Mouse (Mus musculus): ENCODE data around the gene Arhgdig. TPM values are rescaled to one million over a fixed set of nuclear protein-coding genes. Genes with fewer than 3 reads are reported as not detected.
A peak's percentile ranks its signal among the peaks of the same experiment; 100 is the strongest.

The Arhgdig gene
- total and polyA plus RNA-seq, 3 experiments: 0.60 to 10.3 TPM; not detected in 1

DNA sequence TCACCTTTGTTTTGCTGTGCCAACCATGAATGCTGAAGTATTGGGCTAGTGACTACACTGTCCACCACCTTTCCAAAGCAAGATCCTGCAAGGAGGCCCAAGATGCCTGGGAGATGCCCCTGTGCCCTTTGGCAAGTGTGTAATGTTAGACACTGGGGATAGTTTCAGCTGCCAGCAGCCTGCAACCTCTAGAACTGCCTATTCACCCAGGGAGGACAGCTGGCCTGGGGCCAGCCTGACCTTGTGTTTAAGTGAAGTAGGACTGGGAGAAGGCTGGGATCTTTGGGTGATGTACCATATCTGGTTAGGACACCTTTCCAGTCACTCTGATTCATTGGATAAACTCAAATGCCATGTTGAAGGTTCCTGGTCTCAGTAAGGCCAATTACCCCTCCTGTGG is 5.6 kb downstream of the Arhgdig start:
- no peak for DNase-seq (ENCODE audit: extremely low read depth)
- no peak for TF ChIP-seq SIN3A (IDR thresholded peaks at IDR 0.05; ENCODE audit: low read length)
- no peak for TF ChIP-seq ETS1 (conservative IDR thresholded peaks at IDR 0.05; ENCODE audit: low read depth, low read length)
- no peak for TF ChIP-seq BHLHE40 (IDR thresholded peaks at IDR 0.05; ENCODE audit: low read depth, low read length)
- TF ChIP-seq MEF2A (IDR thresholded peaks at IDR 0.05; ENCODE audit: borderline replicate concordance, low read depth, low read length): no peak
- Histone ChIP-seq H3K79me2 (replicated peaks; ENCODE audit: control insufficient read depth, extremely low read depth, insufficient read depth, poor library complexity, severe bottlenecking) (no peaks in the 10 kb centered on the region), H3K27me3 (replicated peaks) (peaks cover 56% of the 10 kb centered on the region), H3K4me3 (replicated peaks in 1 of 3; ENCODE audit: low read depth in 2 of 3, low read length in 2 of 3, poor library complexity in 1 of 3) (no peak overlapping the region), H3K9ac (ENCODE audit: insufficient read depth, low read depth) (no peak overlapping the region), H3K36me3 (replicated peaks in 1 of 2; ENCODE audit: control insufficient read depth in 1 of 2, insufficient read depth in 1 of 2, low read length in 1 of 2) (peaks cover 10 to 21% of the 10 kb centered on the region in 2 experiments), H3K27ac (ENCODE audit: insufficient read depth, low read depth) (no peak overlapping the region), H3K9me3 (replicated peaks; ENCODE audit: low read length) (no peaks in the 10 kb centered on the region), H3K4me1 (ENCODE audit: control insufficient read depth in 1 of 2, insufficient read depth in 2 of 2) (peaks cover 5 to 10% of the 10 kb centered on the region in 2 experiments; a peak in 3 of 4 replicates), H3K4me2 (ENCODE audit: insufficient read depth, low read depth, poor library complexity, severe bottlenecking) (no peak overlapping the region)
- dilution Hi-C loops (cut with MboI; ENCODE audit: extremely low pct_ligation_motif_present, extremely low pct_unique_long_range_greater_than_20kb, low sequenced_read_pairs): no loop called here
- in situ Hi-C loops (cut with MboI; ENCODE audit: low pct_ligation_motif_present, low pct_unique_long_range_greater_than_20kb, low sequenced_read_pairs): no loop called here

DNA sequence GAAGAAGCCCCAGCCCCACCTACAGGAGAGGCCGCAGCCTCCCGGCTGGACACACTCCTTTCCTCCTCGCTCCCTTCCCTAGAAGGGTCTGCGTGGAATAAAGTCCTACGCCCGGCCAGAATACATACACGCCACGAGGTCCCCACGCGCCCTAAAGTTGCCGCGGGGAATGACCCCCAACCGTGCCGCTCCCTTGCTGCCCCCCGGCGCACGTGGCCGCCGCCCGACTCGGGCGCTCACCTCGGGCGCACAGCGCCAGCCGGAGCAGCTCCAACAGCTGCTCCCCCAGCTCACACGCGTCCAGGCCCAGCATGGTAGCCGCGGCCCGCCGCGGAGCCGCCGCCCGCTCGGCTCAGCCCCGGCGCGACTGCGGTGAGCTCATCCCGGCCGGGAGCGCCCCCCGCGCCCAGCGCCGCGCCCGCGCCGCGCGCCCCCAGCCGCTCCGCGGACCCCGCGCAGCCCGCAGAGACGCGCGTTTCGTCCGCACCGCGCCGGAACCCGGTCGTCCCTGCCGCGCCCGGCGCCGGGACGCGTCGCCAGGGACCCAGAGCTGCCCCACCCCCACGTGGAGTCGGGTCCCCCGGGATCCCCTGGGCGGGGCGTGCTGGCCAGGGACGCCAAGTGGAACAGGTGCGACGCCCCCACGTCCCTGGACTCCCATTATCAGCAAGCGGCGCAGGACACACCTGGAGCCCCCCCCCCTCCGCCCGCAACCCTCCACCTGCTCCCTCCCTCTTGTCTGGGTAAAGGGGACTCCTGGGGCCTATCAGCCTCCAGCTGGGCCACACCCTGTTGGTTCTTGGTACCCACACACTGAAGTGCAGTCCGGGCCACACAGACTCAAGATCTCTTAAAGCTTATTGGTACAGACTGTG is 6.5 kb downstream of the Arhgdig start:
- dilution Hi-C loops (cut with MboI; ENCODE audit: extremely low pct_ligation_motif_present, extremely low pct_unique_long_range_greater_than_20kb, low sequenced_read_pairs): no loop called here
- no peak for DNase-seq (ENCODE audit: extremely low read depth)
- peaks cover 19 to 30% of the 10 kb centered on the region in 2 experiments for H3K36me3 ChIP-seq (replicated peaks in 1 of 2; ENCODE audit: control insufficient read depth in 1 of 2, insufficient read depth in 1 of 2, low read length in 1 of 2)
- peak overlapping the region in 1 of 3 experiments; percentile 46 for H3K4me3 ChIP-seq (replicated peaks in 1 of 3; ENCODE audit: low read depth in 2 of 3, low read length in 2 of 3, poor library complexity in 1 of 3)
- TF ChIP-seq SIN3A (IDR thresholded peaks at IDR 0.05; ENCODE audit: low read length) (no peak; the same call in 1 of the 2 replicates), POLR2A (IDR thresholded peaks at IDR 0.05; ENCODE audit: low read depth, low read length) (no peak), MAX (IDR thresholded peaks at IDR 0.05; ENCODE audit: low read length) (0 out of 2 replicates have a peak, but pooled peaks have one; percentile 12), NRF1 (IDR thresholded peaks at IDR 0.05; ENCODE audit: low read depth, low read length) (no peak), BHLHE40 (IDR thresholded peaks at IDR 0.05; ENCODE audit: low read depth, low read length) (peak; percentile 35; the same call in 1 of the 2 replicates), USF1 (IDR thresholded peaks at IDR 0.05; ENCODE audit: low read depth, low read length) (no peak)
- no peaks in the 10 kb centered on the region for H3K9me3 ChIP-seq (replicated peaks; ENCODE audit: low read length)
- H3K79me2 ChIP-seq (replicated peaks; ENCODE audit: control insufficient read depth, extremely low read depth, insufficient read depth, poor library complexity, severe bottlenecking): no peaks in the 10 kb centered on the region
- no peak overlapping the region; the same call in 1 of the 2 replicates for H3K9ac ChIP-seq (ENCODE audit: insufficient read depth, low read depth)
- peaks cover 50% of the 10 kb centered on the region for H3K27me3 ChIP-seq (replicated peaks)
- peak overlapping the region; percentile 60 for H3K4me2 ChIP-seq (ENCODE audit: insufficient read depth, low read depth, poor library complexity, severe bottlenecking)
- no peak overlapping the region for H3K27ac ChIP-seq (ENCODE audit: insufficient read depth, low read depth)
- in situ Hi-C loops (cut with MboI; ENCODE audit: low pct_ligation_motif_present, low pct_unique_long_range_greater_than_20kb, low sequenced_read_pairs): no loop called here
- peaks cover 5 to 10% of the 10 kb centered on the region in 2 experiments; a peak in 3 of 4 replicates for H3K4me1 ChIP-seq (ENCODE audit: control insufficient read depth in 1 of 2, insufficient read depth in 2 of 2)

DNA sequence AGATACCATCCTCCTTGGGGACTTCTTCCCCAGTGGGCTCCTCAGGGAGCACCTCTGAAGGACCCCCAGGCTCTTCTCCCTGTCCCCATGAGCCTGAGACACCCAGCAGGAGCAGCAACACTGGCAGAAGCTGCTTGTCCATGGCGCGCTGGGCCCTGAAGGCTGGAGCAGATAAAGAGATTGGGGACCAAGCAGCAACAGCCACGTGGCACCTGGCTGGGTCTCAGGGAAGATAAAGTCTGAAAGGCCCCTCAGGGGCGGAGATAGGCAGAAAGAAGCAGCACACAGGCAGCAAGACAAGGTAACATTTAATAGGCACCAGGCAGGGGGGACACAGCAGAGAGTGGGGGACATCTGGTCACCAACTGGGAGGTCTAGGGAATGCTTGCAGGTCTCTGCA is 8.7 kb downstream of the Arhgdig start, which contains the start of gene Pdia2:
Pdia2 (minus strand) TSS at position 196 of the 400 bp plus-strand sequence.
- in situ Hi-C loops (cut with MboI; ENCODE audit: low pct_ligation_motif_present, low pct_unique_long_range_greater_than_20kb, low sequenced_read_pairs): no loop called here
- dilution Hi-C loops (cut with MboI; ENCODE audit: extremely low pct_ligation_motif_present, extremely low pct_unique_long_range_greater_than_20kb, low sequenced_read_pairs): no loop called here
- Histone ChIP-seq H3K4me1 (ENCODE audit: control insufficient read depth in 1 of 2, insufficient read depth in 2 of 2) (peaks cover 0 to 3% of the 10 kb centered on the region in 2 experiments; a peak in 1 of 4 replicates), H3K79me2 (replicated peaks; ENCODE audit: control insufficient read depth, extremely low read depth, insufficient read depth, poor library complexity, severe bottlenecking) (no peaks in the 10 kb centered on the region), H3K27ac (ENCODE audit: insufficient read depth, low read depth) (no peak within 1 kb of the TSS), H3K27me3 (replicated peaks) (peaks cover 29% of the 10 kb centered on the region), H3K36me3 (replicated peaks in 1 of 2; ENCODE audit: control insufficient read depth in 1 of 2, insufficient read depth in 1 of 2, low read length in 1 of 2) (peaks cover 35 to 51% of the 10 kb centered on the region in 2 experiments), H3K9ac (ENCODE audit: insufficient read depth, low read depth) (no peak within 1 kb of the TSS), H3K4me3 (replicated peaks in 1 of 3; ENCODE audit: low read depth in 2 of 3, low read length in 2 of 3, poor library complexity in 1 of 3) (no peak within 1 kb of the TSS), H3K4me2 (ENCODE audit: insufficient read depth, low read depth, poor library complexity, severe bottlenecking) (no peak within 1 kb of the TSS), H3K9me3 (replicated peaks; ENCODE audit: low read length) (no peaks in the 10 kb centered on the region)
- no peak for TF ChIP-seq ZMIZ1 (IDR thresholded peaks at IDR 0.05; ENCODE audit: low read depth, low read length)
- TF ChIP-seq PAX5 (IDR thresholded peaks at IDR 0.05; ENCODE audit: low read length): no peak
- no peak for TF ChIP-seq ZKSCAN1 (IDR thresholded peaks at IDR 0.05; ENCODE audit: borderline replicate concordance, low read depth, low read length)
- no peak for TF ChIP-seq IRF4 (IDR thresholded peaks at IDR 0.05; ENCODE audit: low read depth, low read length)
- TF ChIP-seq POLR2A (IDR thresholded peaks at IDR 0.05; ENCODE audit: low read depth, low read length): no peak
- no peak for TF ChIP-seq RCOR1 (conservative IDR thresholded peaks at IDR 0.05; ENCODE audit: low read depth, low read length)
- DNase-seq (ENCODE audit: extremely low read depth): no peak
